Mouse (Mus musculus) testis, adult 2 months (tissue): Measurements from ENCODE around the gene Ctu1. TPM values are rescaled to one million over a fixed set of nuclear protein-coding genes. Genes with fewer than 3 reads are reported as not detected.

ENCODE experiments used
- H3K27ac ChIP-seq: fragments of 200-500 bp; 2 replicates; pipeline ENCODE4 v1.5.1; 2012; ENCODE audit warnings: low read depth, low read length; ENCODE audit not compliant: control insufficient read depth, insufficient read depth
- H3K27me3 ChIP-seq: fragments of 200-500 bp; 2 replicates; pipeline ENCODE4 v1.6.1; 2012; ENCODE audit warnings: mild to moderate bottlenecking, low read length, moderate library complexity; ENCODE audit not compliant: control insufficient read depth, insufficient read depth
- H3K36me3 ChIP-seq: fragments of 200-500 bp; 2 replicates; pipeline ENCODE4 v1.6.1; 2012; ENCODE audit warnings: mild to moderate bottlenecking, low read length; ENCODE audit not compliant: control insufficient read depth, insufficient read depth
- H3K4me1 ChIP-seq: fragments of 200-500 bp; 2 replicates; pipeline ENCODE4 v1.6.1; 2012; ENCODE audit warnings: low read length; ENCODE audit not compliant: control insufficient read depth, insufficient read depth
- H3K4me3 ChIP-seq: fragments of 200-500 bp; 2 replicates; pipeline ENCODE4 v1.5.1; 2012; ENCODE audit warnings: low read depth, mild to moderate bottlenecking, low read length, moderate library complexity, mixed read lengths; ENCODE audit not compliant: control insufficient read depth
- CTCF ChIP-seq: fragments of 200-500 bp; IDR thresholded peaks from 2 replicates; pipeline ENCODE4 v1.5.1; 2012; ENCODE audit warnings: low read depth, mild to moderate bottlenecking, inconsistent platforms, low read length, moderate library complexity; ENCODE audit not compliant: control insufficient read depth, insufficient read depth, insufficient replicate concordance
- POLR2A ChIP-seq: fragments of 200-500 bp; IDR thresholded peaks from 2 replicates; pipeline ENCODE4 v1.6.1; 2012; ENCODE audit warnings: low read depth, mild to moderate bottlenecking, inconsistent platforms, low read length, moderate library complexity; ENCODE audit not compliant: control insufficient read depth
- polyA plus RNA-seq: library from polyadenylated mRNA; depleted of rRNA; stranded (reverse); fragments of >200 nt; gene quantifications from 2 replicates; pipeline ENCODE4 v1.2.3, GENCODE M21; 2012; rRNA removed

Ctu1 gene
- polyA plus RNA-seq, 1 experiment: 0.74 TPM

DNA sequence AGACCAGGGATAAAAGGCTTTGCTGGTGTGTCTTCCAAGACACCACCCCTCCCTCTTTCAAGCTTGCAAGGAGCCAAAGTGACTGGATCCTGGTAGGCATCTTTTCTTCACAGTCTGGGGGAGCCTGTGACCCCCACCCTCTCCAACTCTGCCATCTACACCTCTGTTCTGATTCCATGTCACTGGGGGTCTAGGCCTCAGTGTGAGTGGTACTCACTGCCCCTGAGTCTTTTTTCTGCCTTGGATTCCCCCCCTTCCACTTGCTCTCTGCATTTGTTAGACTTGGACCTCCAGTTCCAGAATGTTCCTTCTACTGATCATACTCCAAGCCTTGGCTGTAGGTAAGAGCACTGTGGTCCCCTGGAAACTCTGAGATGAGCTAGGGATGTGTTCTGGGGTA lies 18.3 kb downstream of the Ctu1 start, which contains the start of gene Klk14:
Gene Klk14, plus strand, starts transcription at position 301 of the 400 bp plus-strand sequence.
- Histone ChIP-seq H3K4me1 (no peaks in the 10 kb centered on the region), H3K27me3 (no peaks in the 10 kb centered on the region), H3K4me3 (no peak within 1 kb of the TSS), H3K27ac (no peak within 1 kb of the TSS), H3K36me3 (no peaks in the 10 kb centered on the region)
- TF ChIP-seq CTCF: no peak
- no peak for TF ChIP-seq POLR2A

DNA sequence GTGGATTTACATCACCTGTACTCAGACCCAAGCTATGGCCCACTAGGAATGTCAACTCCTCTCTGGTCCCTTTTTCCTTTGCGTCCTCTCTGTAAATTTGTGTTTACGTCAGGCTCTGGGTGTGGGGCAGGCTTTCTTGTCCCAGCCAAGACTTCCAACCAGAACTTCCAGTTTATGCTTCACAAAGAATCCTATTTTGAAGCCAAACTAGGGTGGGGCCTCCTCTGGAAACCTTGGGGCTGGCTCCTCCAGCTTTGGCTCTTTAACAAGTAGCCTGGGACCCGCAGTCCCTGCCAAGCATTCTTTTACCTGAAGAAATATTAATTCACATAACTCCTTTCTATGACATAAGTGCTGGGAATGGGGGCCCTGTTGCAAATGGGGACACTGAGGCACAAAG lies 38.2 kb downstream of the Ctu1 start:
- H3K4me1 ChIP-seq: no peaks in the 10 kb centered on the region; the same call in none of the 2 replicates
- TF ChIP-seq CTCF (no peak), POLR2A (no peak)

DNA sequence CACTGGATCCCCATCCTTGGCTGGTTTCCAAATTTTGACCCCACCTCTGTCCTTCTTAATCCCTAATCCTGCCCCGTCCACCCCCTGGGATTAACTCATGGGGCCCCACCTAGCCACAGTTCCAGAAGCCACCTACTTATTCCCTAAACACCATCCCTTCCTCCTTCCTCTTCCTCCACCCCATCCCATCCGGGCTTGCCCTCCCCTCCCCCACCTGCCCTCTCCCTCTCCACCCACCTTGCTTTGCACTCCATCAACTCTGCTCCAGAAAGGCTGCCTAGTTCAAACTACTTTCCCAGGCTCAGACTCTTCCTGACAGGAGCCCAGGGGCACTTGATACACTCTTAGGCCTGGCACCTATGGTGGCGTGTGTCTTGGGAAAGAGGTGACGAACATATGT lies 40.5 kb downstream of the Ctu1 start, which contains the start of gene Klk13:
Gene Klk13, plus strand, starts transcription at position 301 of the 400 bp plus-strand sequence.
- TF ChIP-seq POLR2A: no peak
- TF ChIP-seq CTCF: no peak
- no peaks in the 10 kb centered on the region for H3K36me3 ChIP-seq
- H3K27ac ChIP-seq: no peak within 1 kb of the TSS

More for the DNA sequence above, 38.2 kb downstream of the Ctu1 start:
- H3K27ac ChIP-seq: no peak overlapping the region
- no peaks in the 10 kb centered on the region for H3K36me3 ChIP-seq
- no peak overlapping the region for H3K4me3 ChIP-seq
- no peaks in the 10 kb centered on the region for H3K27me3 ChIP-seq

DNA sequence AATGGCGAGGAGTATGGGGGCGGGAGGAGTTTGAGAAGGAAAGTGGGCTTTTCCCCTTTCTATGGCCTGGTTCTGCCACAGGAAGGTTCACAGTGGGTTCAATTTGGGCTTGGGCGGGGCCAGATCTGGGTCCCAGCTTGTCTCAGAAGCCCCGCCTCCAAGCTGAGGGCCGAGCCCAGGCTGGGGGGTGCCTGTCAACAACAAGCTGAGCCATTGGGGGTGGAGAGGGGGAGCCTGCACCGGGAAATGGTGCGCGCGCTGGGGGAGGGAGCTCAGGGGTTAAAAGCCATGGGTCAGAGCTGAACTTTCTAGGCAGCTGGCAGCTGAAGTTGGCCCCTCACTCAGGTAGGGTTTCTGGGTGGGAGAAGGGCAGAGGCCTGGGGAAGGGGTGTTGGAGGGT lies 41.1 kb downstream of the Ctu1 start:
- H3K27ac ChIP-seq: no peak overlapping the region
- no peaks in the 10 kb centered on the region for H3K36me3 ChIP-seq
- no peak overlapping the region for H3K4me3 ChIP-seq
- H3K4me1 ChIP-seq: no peaks in the 10 kb centered on the region; the same call in none of the 2 replicates
- H3K27me3 ChIP-seq: no peaks in the 10 kb centered on the region
- TF ChIP-seq CTCF (no peak), POLR2A (no peak)

More for the DNA sequence above, 40.5 kb downstream of the Ctu1 start, which contains the start of gene Klk13:
- no peaks in the 10 kb centered on the region; the same call in none of the 2 replicates for H3K4me1 ChIP-seq
- H3K4me3 ChIP-seq: no peak within 1 kb of the TSS
- no peaks in the 10 kb centered on the region for H3K27me3 ChIP-seq

DNA sequence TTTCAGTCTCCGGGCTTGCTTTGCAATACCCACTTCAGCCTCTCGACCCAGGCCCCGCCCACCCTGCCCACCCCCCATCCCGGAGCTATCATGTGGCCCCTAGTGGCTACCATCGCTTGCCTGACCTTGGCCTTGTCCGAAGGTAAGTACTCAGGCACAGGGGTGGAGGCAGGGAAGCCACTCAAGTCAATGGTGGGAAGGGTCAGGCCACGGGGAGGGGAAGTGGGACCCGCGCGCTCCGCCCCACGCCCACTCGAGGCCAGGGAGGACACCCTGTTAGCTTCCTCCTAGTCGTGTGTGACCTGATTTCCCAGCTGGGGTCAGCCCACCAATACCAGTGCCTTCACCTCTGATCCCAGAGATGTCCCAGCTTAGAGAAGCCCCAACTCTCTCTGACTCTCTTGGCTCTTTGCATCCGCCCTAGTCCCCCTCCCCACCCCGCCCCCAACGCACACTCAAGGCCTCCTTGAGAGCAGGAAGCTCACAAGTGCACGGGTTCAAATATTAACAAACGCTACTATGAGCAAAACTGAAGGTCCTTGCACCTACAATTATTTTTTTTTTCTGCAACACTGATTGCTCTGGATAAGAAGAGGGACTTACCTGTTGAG lies 42.0 kb downstream of the Ctu1 start:
- Histone ChIP-seq H3K36me3 (no peaks in the 10 kb centered on the region), H3K27me3 (no peaks in the 10 kb centered on the region), H3K27ac (no peak overlapping the region), H3K4me3 (no peak overlapping the region), H3K4me1 (no peaks in the 10 kb centered on the region; the same call in none of the 2 replicates)
- TF ChIP-seq CTCF: no peak
- TF ChIP-seq POLR2A: no peak

Other genes starting within 250 kb of the Ctu1 start
- 0.07 TPM in 1 of 2 replicates, not detected in the other for gene Lim2, start 244.3 kb upstream of the Ctu1 start, polyA plus RNA-seq
- gene Nkg7, start 234.9 kb upstream of the Ctu1 start, polyA plus RNA-seq: 0.25 TPM in 1 of 2 replicates, not detected in the other
- 247 and 279 TPM in 2 replicates for gene Cldnd2, start 231.2 kb upstream of the Ctu1 start, polyA plus RNA-seq
- gene Etfb, start 227.9 kb upstream of the Ctu1 start, polyA plus RNA-seq: 50.5 and 51.5 TPM in 2 replicates
- gene Gm45233, start 227.9 kb upstream of the Ctu1 start, polyA plus RNA-seq: 5.4 and 7.5 TPM in 2 replicates
- gene Vsig10l, start 208.9 kb upstream of the Ctu1 start, polyA plus RNA-seq: 10.9 and 12.9 TPM in 2 replicates
- gene Iglon5, start 181.9 kb upstream of the Ctu1 start, polyA plus RNA-seq: 7.4 and 8.1 TPM in 2 replicates
- 12.4 and 13.8 TPM in 2 replicates for gene 4931406B18Rik, start 166.1 kb upstream of the Ctu1 start, polyA plus RNA-seq
- 7.5 and 8.1 TPM in 2 replicates for gene Cd33, start 127.6 kb upstream of the Ctu1 start, polyA plus RNA-seq
- 0.19 and 0.23 TPM in 2 replicates for gene Zfp658, start 109.8 kb upstream of the Ctu1 start, polyA plus RNA-seq
- 2.9 and 3.8 TPM in 2 replicates for gene Zfp719, start 92.4 kb upstream of the Ctu1 start, polyA plus RNA-seq
- 9.2 and 10.6 TPM in 2 replicates for gene Zfp819, start 64.8 kb upstream of the Ctu1 start, polyA plus RNA-seq
- gene Ceacam18, start 37.3 kb upstream of the Ctu1 start, polyA plus RNA-seq: 0.16 TPM in 1 of 2 replicates, not detected in the other
- gene Siglece, start 11.9 kb upstream of the Ctu1 start, polyA plus RNA-seq: 4.7 and 6.1 TPM in 2 replicates
- 0.23 and 0.40 TPM in 2 replicates for gene Klk14, start 18.4 kb downstream of the Ctu1 start, polyA plus RNA-seq
- gene Klk13, start 40.6 kb downstream of the Ctu1 start, polyA plus RNA-seq: not detected in 2 replicates
- not detected in 2 replicates for gene Klk12, start 96.9 kb downstream of the Ctu1 start, polyA plus RNA-seq
- gene Klk11, start 102.6 kb downstream of the Ctu1 start, polyA plus RNA-seq: not detected in 2 replicates
- gene Klk10, start 109.0 kb downstream of the Ctu1 start, polyA plus RNA-seq: not detected in 2 replicates
- not detected in 2 replicates for gene Klk9, start 119.9 kb downstream of the Ctu1 start, polyA plus RNA-seq
- 0.09 and 0.31 TPM in 2 replicates for gene Klk8, start 125.6 kb downstream of the Ctu1 start, polyA plus RNA-seq
- gene Klk7, start 139.3 kb downstream of the Ctu1 start, polyA plus RNA-seq: not detected in 2 replicates
- gene Klk6, start 152.5 kb downstream of the Ctu1 start, polyA plus RNA-seq: 0.10 TPM in 1 of 2 replicates, not detected in the other
- gene Klk5, start 170.0 kb downstream of the Ctu1 start, polyA plus RNA-seq: not detected in 2 replicates
- gene Klk4, start 209.1 kb downstream of the Ctu1 start, polyA plus RNA-seq: 0.08 TPM in 1 of 2 replicates, not detected in the other